Mouse (Mus musculus) spleen, adult 2 months (tissue): ENCODE measurements around the gene Nectin1.

Experiments used
- CTCF ChIP-seq: fragments of 200-500 bp; IDR thresholded peaks from 2 replicates; pipeline ENCODE4 v1.5.1; 2011; ENCODE audit warnings: mild to moderate bottlenecking, inconsistent platforms; ENCODE audit not compliant: insufficient read depth, insufficient read length, insufficient replicate concordance; ENCODE audit errors: extremely low read depth
- POLR2A ChIP-seq: fragments of 200-500 bp; IDR thresholded peaks from 2 replicates; pipeline ENCODE4 v1.6.1; 2011; ENCODE audit warnings: low read depth, low read length, inconsistent platforms

- TF ChIP-seq POLR2A (no peak), CTCF (no peak)
These were observed 5.2 kb upstream of the Nectin1 start for GRCm38 (mm10) chr9:43738480-43739084.
